Mouse (Mus musculus): ENCODE results near the gene 1700001L19Rik. TPM values are rescaled to one million over a fixed set of nuclear protein-coding genes. Genes with fewer than 3 reads are reported as not detected.
A peak's percentile ranks its signal among the peaks of the same experiment; 100 is the strongest.
"Not testable (repeated sequence)": the region's sequence is repeated elsewhere in the genome, so short reads cannot be mapped to it uniquely, and the experiment has no call there.

Gene 1700001L19Rik
- not detected for polyA plus RNA-seq (2017; shearing (Covaris generic))

DNA sequence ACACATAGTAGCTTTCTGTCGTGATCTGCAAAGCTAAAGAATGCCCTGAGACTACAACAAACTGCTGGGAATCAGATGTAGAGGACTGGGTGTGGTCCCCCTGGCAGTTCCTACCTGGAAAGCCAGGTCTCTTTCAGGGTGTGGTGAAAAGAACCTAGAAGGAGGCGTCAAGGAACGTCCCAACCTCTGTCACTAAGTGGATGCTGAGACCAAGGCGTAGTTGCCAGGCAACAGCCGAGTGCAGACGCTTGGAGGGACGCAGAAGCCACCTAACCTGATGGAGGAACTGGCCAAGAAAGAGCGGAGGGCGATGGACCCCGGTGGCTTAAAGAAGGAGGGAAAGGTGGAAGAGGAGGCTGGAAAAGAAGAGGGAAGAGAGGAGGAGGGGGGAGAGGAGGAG is at the start of gene 1700001L19Rik:
1700001L19Rik (plus strand) TSS at position 223 of the 400 bp plus-strand sequence.
- ATAC-seq, result no peak

DNA sequence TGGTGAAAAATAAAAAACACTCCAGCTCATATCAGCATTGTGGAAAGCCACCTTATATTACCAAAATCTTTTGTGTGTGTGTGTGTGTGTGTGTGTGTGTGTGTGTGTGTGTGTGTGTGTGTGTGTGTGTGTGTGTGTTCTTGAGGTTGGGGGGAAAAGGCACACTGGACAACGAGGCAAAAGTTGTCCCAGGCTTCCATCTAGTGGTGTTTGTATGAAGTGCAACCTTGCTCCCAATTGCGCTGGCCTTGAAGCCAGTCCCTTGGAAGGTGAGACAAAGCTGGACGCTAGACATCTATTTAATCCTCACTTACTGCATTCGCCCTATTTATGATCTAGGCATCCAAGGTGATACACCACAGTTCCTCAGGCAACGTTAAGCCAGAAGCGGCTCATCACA is 43.8 kb upstream of the 1700001L19Rik start:
- not testable (repeated sequence) for ATAC-seq

DNA sequence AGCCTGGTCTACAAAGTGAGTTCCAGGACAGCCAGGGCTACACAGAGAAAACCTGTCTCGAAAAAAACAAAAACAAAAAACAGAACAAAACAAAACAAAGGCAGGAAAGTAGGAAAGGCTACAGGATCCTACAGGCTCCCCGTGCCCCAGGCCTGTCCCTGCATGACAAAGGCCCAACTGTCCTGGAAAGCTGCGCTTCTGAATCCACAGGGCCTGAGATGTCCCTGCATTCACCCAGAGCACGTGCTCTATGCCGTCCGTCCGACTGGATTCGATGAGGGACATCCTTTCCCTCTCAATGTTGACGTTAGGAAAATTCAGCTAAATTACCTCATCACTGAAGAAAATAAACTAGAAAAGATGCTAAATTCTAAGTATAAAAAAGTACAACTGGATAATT is 29.1 kb upstream of the 1700001L19Rik start:
- no peak for ATAC-seq

DNA sequence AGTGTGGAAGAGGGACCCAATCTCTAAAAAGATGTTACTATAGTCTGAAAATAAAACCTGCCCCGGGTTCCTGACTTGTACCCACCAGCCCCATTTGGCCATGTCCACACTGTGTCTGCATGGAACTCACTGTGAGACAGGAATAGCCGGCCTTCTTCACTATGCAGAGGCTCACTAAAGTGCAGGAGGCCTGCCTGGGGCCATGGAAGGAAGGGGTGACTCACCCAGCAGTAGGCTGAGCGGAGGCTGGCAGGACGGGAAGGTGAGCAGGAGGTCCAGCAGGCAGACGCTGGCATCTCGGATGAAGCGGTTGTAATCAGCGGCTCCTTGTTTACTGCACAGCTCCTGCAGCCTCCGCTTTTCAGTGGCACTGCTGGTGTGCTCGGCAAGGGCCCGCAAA is 28.7 kb upstream of the 1700001L19Rik start:
- ATAC-seq, result no peak

DNA sequence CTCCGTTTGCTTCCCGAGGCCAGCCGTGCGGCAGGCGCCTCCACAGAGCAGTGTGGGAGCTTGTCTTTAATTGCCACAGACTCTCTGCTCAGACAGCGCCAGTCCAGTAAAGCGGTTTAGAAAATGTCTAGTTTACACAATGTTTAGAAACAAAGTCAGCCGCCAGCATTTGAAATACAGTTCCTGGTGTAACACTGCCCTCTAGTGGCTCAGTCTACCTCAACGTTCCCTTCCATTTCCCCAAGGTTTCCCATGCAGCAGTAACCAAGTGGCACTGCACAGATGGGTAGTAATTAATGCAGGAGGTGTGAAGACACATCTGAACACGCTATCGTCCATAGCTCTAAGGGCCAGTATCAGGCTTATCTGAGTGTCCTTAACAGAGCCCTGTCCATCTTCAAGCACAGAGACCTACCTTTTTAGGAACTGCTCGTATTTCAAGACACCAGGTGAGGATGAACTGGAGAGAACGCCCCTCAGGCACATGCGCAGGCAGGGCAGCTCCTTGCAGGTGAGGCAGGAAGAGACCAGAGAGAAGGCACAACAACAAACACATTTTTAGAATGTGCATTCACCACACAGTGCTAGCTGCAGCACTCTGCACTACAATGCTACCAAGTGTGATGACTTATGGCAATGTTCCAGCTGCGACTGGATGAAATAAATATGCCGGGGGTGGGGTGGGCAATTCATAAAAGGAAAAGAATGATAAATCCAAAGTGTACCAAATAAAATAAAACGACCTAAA is 27.5 kb upstream of the 1700001L19Rik start:
- peak; percentile 66 for ATAC-seq

DNA sequence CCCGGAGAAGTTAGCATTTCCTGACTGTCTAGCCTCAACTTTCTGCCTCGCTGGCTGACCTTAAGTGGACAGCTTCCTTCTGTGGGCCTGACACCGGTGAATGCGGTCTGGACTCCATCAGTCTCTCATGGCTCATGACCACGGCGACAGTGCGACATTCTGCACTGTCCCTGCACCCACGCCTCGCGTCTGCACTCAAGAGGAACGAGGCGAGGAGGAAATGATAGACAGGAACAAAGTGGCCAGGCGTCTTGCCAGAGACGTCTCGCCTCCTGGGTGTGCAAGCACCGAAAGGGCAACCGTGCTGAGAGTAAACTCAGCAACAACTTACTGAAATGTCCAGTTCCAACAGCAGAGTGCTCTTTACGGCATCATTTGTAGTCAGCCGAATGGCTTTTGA is 25.0 kb upstream of the 1700001L19Rik start:
- no peak for ATAC-seq

DNA sequence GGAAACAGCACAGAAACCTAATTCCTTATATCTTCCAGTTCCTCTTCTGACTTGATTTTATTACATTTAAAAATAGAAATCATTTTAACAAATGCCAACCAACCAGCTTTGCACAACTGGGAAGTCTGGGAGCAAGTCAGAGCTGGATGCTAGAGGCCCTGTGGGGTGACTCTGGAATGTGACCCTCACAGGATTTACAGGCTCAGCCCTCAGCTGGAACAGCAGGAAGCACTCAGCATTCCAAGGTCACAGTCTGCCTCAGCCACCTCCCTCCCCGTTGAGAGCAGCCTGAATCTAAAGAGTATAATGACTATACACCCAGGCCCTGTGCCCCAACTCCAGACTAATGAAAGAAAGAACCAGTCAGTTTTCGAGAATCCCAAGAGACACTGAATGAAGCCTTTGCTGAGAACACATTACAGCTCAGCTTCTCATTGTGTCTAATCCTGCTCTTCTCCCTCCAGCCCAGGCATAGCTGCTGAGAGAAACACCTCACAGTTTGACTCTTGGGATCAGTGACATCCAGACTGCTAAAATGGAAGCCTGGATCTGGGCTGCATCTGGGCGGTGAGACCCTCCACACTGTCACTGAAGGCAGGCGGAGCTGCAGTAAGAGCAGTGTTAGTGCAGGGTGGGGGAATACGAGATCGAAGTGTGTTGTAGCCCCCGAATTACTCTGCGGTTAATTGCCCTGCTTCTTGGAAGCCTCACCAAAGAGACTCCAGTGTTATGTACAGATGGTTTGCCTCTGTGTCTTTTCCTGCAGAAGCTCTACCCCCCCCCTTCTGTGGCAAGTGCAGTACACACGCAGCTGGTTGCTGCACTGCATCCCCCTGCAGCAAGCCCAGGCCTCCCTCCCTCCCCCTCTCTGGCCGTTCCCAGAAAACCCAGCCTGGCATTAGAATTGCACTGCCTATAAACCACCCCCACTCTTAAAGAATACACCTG is 24.0 kb upstream of the 1700001L19Rik start:
- no peak for ATAC-seq

DNA sequence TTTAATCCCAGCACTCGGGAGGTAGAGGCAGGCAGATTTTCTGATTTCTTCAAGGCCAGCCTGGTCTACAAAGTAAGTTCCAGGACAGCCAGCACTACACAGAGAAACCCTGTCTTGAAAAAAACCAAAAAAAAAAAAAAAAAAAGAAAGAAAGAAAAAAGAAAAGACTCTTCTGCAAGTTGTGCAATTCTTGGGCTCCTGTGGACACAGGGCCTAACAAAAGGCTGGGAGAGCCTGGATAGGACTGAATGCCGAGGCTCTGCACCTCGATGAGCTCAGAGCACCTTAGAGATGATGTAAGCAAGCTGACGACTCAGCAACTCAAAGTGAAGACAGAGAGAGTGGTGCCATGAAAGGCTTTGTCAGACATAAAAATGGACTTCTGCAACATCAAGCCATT is 22.8 kb upstream of the 1700001L19Rik start:
- no peak for ATAC-seq

DNA sequence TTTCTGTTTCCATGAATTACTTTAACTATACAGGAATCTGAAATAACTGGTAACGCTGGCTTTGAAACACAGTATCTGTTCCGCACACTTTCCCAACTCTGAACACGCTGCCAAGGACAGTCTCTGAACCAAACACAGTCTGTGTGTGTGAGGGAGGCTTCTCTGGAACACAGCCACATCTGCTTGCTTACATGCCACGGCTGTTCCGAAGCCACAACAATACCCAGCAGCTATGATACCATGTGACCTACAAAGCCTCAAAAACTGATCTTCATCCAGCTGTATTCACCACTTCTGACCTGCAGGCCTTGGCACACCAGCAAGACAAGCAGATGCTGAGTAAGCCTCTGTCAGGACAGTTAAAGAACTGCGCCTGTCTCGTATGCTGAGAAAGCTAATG is 19.3 kb upstream of the 1700001L19Rik start:
- no peak for ATAC-seq

DNA sequence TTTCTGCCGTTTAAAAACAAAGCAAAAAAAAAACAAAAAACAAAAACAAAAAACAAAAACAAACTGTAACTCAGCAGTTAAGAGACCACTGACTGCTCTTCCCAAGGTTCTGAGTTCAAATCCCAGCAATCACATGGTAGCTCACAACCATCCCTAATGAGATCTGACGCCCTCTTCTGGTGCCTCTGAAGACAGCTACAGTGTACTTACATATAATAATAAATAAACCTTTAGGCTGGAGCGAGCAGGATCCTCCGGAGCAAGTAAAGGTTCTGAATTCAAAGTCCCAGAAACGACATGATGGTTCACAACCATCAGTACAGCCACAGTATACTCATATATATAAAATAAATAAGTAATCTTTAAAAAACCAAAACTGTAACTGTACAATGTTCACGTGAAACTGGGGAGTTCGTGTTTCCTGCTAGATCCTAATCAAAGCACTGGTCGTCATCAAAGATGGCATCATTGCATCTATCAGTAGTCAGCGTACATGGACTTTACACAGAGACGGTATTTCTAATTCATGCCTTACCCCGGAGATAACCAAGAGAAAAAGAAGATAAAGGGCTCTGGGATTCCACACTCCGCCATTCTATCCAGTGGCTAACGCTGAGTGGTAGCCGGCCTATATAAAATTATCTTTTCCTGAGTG is 16.0 kb upstream of the 1700001L19Rik start:
- ATAC-seq, result peak; percentile 42

DNA sequence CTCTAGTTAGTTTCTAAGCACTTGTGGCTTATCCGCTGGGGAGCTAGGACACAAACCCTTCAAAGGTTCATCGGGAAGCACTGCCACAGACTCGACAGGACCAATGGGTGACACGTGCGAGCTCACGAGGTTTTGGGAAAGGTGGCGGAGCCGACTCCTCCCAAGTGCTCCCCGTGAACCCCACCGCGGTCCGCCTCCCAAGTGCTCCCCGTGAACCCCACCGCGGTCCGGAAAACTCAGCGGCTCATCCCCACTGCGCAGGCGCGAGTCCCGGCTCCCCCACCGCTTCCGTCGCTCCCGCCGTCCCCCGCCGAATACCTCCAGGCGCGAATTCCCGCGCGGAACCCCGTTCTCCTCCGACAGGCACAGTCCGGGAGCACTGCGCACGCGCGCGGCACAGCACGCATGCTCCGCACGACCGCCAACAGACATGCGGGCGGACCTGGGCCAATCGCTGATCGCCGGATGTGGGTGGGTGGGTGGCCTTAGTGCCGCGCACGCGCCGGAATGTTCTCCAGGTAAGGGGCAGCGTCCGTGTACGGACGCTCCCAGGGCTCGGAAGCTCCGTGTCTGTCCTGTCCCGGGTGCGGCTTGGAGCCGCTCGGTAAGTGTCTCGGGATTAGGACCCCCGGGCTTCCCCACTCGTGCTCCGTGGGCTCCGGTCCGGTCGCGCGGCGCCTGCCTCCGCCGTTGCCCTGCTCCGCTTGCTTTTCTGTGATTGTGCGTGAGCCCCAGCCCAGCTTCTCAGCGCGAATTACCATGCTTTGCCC is 15.3 kb upstream of the 1700001L19Rik start, which contains the start of the genes Mtrr and Fastkd3:
Mtrr (minus strand) TSS at position 403 of the 770 bp plus-strand sequence.
Fastkd3 (plus strand) TSS at position 488 of the 770 bp plus-strand sequence.
- peak; percentile 92 for ATAC-seq

DNA sequence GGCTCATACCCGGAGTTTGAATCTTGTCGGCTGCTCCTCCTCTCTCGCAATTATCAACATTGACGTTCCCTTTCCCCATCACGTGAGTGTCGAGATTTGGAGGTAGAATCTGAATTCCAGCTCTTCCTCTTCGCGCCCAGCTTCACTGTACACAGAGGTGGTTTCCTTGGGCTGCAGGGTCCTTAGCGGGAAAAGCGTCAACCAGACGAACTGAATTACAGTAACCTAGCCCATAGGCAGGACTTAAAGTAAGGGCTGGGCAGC is 14.8 kb upstream of the 1700001L19Rik start:
- no peak for ATAC-seq

DNA sequence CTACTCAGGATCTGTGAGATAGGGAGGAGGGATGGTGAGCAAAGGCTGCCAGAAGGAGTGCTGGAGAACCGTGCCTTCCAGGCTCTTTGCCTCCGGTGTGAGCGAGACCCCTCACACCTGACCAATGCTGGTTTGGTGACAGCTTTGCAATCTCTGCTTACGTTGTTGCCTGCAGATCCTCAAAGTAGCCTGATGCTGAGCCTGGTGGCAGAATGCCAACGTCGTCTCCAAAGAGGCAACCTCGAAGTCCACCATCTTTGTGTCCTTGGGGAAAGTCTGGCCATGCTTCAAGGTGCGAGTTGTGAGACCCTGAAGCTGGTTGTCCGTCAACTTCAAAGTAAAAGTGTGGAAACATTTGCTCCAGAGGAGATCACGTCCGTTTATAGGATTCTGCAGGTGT is 13.3 kb upstream of the 1700001L19Rik start:
- no peak for ATAC-seq

DNA sequence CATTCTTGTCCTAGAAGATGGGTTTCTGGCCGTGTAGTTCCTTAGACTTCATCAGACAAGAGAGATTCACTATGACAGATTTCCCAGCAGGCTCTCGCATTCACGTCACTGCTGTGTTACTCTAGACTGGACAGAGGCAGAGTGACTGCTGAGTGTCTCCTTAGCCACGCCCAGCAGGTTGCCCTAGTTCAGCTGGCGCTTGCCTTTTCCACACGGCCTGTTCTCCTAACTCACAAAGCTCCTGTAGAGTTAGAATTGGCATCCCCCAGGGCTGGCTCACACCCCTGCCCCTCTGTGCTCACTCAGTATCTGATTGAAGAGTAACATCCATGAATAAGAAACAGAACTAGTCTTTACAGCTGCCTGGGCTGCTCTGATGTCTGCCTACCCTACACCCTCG is 11.8 kb upstream of the 1700001L19Rik start:
- no peak for ATAC-seq

DNA sequence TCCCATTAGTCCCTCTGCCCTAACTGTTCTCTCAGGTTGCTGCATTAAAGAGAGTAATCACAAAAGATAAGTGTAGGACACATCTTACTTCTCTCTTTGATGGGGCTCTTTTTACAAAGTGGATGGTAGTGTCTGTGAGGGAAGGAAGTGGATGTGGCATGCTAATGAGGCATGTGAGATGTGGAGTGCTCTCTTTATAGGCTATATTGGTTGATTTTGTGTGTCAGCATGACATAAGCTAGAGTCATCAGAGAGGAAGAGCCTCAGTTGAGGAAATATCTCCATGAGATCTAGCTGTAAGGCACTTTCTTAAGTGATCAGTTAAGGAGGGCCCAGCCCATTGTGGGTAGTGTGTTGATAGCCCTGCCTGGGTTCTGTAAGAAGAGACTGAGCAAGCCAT is 8.9 kb upstream of the 1700001L19Rik start:
- ATAC-seq, result peak; percentile 80

DNA sequence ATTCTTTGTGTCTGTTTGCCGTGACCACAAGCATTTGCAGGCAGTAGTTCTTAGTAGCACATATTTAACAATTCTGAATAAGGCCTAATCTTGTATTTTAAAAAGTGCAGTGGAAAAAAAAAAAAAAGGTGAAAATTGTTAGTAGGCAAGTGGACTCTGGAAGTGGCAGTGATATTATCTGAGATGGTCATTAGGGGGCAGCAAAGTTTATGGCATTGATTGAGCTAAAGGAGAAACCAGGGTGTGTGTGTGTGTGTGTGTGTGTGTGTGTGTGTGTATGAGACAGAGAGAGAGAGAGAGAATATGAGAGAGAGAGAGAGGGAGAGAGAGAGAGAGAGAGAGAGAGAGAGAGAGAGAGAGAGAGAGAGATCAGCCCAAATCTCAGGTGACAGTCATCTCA is 3.4 kb upstream of the 1700001L19Rik start:
- ATAC-seq, result no peak

DNA sequence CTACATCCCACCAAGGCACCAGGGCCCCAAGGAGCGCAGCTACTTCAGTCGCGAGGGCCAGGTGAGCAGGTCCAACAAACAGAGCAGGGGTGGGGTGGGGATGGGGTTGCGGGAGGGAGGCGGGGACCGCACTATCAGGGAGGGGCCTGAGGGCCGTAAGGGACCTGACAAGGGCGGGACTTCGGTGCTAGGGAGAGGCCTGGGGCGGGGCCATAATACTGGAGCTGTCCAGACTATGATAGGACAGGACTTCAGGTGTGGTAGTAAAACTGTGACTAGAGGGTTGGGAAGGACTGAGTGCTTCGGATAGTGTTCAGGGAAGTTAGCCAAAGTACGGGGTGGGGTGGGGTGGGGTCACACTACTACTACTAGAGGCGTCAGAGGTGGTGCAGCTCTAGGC is 446 bp downstream of the 1700001L19Rik start:
- ATAC-seq, result no peak

DNA sequence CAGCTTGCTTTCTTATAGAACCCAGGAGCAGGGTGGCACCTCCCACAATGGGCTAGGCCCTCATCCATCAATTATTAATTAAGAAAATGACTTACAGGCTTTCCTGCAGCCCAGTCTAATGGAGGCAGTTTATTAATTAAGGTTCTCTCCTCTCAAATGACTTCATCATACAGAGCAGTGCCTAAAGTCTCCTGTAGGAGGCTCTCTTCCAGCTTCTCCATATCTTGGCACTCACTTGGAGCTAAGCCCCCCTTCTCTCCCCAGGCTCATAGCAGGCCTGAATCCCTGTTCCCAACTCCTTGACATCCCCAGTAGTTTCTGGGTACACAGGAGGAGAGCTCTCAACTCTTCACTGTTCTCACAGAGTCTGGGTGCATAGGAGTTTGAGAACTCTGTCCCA is 1.7 kb downstream of the 1700001L19Rik start:
- no peak for ATAC-seq

DNA sequence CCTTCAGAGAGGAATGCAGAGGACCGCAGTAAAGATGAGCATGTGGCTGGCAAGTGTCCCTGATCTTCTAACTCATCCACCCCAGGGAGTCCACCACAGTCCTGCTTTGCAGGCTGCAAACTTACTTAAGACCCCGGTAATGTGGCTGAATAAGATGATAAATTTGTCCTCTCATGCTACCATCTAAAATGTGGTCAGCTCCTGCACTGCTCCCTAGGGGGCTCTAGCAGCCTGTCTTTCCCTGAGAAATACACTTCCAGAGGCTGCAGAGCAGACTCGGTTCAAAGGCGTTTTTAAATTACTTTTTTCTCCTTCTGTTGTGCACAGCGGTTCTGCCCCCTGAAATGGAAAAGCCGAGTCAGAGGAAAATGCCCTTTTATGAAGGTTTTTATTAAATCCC is 4.0 kb downstream of the 1700001L19Rik start:
- ATAC-seq, result no peak

DNA sequence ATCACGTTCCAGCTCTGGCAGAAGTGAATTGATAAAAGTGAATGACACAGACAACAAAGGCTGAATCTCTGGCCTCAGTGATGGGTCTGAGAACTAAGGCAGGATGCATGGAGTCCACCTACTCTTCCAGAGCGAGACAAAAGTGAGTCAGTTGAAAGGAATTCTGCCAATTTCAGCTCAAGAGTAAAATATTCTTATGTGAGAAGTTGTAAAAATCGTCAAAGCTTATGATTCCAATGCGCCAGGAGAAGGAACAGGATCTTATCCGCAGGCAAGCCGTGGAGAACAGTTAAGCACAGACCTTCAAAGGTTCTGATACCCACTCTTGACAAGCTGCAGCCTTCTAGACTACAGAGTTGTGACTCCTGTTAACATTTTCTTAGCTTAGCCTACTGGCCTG is 5.9 kb downstream of the 1700001L19Rik start:
- ATAC-seq, result no peak

DNA sequence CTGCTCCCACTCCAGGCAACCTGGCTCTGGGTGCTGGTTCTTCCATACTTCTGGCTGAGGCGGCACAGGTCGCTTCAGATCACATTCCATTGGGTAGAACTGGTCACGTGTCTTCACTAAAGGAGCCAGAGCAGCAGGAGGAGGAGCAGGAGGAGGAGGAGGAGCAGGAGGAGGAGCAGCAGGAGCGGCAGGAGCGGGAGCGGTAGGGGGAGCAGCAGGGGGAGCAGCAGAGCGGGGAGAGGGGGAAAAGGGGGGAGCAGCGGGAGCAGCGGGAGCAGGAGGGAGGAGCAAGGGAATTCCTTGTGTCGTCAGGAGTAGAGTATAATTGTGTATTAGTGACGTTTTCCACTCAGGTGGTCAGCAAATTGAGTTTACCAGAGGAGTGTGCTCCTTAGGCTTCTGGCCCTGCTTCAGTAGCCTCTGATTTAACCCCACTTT is 8.5 kb downstream of the 1700001L19Rik start:
- peak; percentile 46 for ATAC-seq

DNA sequence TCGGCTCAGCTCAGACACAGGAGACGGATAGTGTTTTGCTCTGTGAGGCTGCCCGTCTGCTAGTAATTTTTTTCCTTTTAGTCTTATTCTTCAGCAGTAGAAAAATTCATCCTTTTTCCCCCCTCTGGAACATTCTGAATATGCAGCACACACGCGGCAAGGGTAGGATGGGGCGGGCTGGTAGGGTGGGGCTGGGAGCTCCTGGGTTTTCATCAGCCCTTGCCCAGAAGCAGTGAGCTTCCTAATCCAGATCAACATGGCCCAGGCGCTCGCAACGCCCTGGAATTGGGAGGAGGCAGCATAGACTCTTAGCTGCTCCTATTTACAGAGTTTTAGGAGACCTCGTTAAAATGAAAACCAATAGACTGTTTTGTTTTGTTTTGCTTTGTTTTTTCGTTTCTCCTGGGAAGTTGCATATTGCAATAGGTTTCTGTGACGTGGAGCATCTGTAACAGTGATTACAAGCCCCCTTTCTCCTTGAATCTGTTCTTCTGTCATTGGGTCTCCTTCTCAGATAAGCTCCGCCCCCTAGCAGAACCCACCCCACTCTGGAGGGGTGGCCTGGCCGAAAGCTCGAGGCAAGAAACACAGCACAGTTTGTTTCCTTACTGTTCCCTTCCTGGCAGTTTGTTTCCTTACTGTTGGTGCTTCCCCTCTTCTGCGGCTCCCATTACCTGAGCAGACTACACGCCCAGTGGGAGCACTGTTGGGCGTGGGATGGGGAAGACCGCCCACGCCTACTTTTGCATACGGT is 10.6 kb downstream of the 1700001L19Rik start:
- no peak for ATAC-seq

All from activated CD4-positive, CD25-positive, alpha-beta regulatory T cell, adult 4 months (primary cell).